Mouse (Mus musculus): Measurements from ENCODE around the gene Rab40c.
"Not testable (repeated sequence)": the region's sequence is repeated elsewhere in the genome, so short reads cannot be mapped to it uniquely, and the experiment has no call there.

Rab40c gene

GRCm38 (mm10) chr17:25875171-25876136 is 44.1 kb downstream of the Rab40c start:
- DNase-seq (ENCODE audit: low read depth in 2 of 2, low spot score in 2 of 2) = peak; percentile 76 to 78

GRCm38 (mm10) chr17:25874721-25875170 is 44.8 kb downstream of the Rab40c start, which contains the start of gene Mettl26:
TSS of gene Mettl26 (plus strand) at chr17:25875074.
- peak; percentile 98 for DNase-seq (ENCODE audit: low read depth in 2 of 2, low spot score in 2 of 2)

- no peak for DNase-seq (ENCODE audit: low read depth in 2 of 2, low spot score in 2 of 2)
Observed at GRCm38 (mm10) chr17:25874148-25874720, 45.3 kb downstream of the Rab40c start.

GRCm38 (mm10) chr17:25873405-25874147 is 46.0 kb downstream of the Rab40c start:
- DNase-seq (ENCODE audit: low read depth in 2 of 2, low spot score in 2 of 2) = no peak

GRCm38 (mm10) chr17:25872676-25873075 is 46.9 kb downstream of the Rab40c start:
- no peak for DNase-seq (ENCODE audit: low read depth in 2 of 2, low spot score in 2 of 2)

GRCm38 (mm10) chr17:25871566-25871965 is 48.0 kb downstream of the Rab40c start:
- not testable (repeated sequence) for DNase-seq (ENCODE audit: low read depth in 2 of 2, low spot score in 2 of 2)

- DNase-seq (ENCODE audit: low read depth in 2 of 2, low spot score in 2 of 2) = no peak
Observed at GRCm38 (mm10) chr17:25869954-25870353, 49.6 kb downstream of the Rab40c start.

GRCm38 (mm10) chr17:25869498-25869897 is 50.0 kb downstream of the Rab40c start:
- no peak for DNase-seq (ENCODE audit: low read depth in 2 of 2, low spot score in 2 of 2)

- peak; percentile 41 to 46 for DNase-seq (ENCODE audit: low read depth in 2 of 2, low spot score in 2 of 2)
Observed at GRCm38 (mm10) chr17:25868601-25869191, 50.8 kb downstream of the Rab40c start, which contains the start of gene Mcrip2. TSS of gene Mcrip2 (minus strand) at chr17:25868764.

- DNase-seq (ENCODE audit: low read depth in 2 of 2, low spot score in 2 of 2) = no peak
Observed at GRCm38 (mm10) chr17:25867836-25868600, 51.5 kb downstream of the Rab40c start.

- peak; percentile 21 to 31 for DNase-seq (ENCODE audit: low read depth in 2 of 2, low spot score in 2 of 2)
Observed at GRCm38 (mm10) chr17:25867509-25867835, 52.1 kb downstream of the Rab40c start.

- DNase-seq (ENCODE audit: low read depth in 2 of 2, low spot score in 2 of 2) = no peak
Observed at GRCm38 (mm10) chr17:25866172-25866571, 53.4 kb downstream of the Rab40c start.

- no peak for DNase-seq (ENCODE audit: low read depth in 2 of 2, low spot score in 2 of 2)
Observed at GRCm38 (mm10) chr17:25865288-25865687, 54.2 kb downstream of the Rab40c start.

- DNase-seq (ENCODE audit: low read depth in 2 of 2, low spot score in 2 of 2) = no peak
Observed at GRCm38 (mm10) chr17:25864311-25864710, 55.2 kb downstream of the Rab40c start.

- no peak for DNase-seq (ENCODE audit: low read depth in 2 of 2, low spot score in 2 of 2)
Observed at GRCm38 (mm10) chr17:25863681-25864080, 55.8 kb downstream of the Rab40c start.

GRCm38 (mm10) chr17:25861704-25862612 is 57.6 kb downstream of the Rab40c start:
- DNase-seq (ENCODE audit: low read depth in 2 of 2, low spot score in 2 of 2) = no peak

- DNase-seq (ENCODE audit: low read depth in 2 of 2, low spot score in 2 of 2) = peak; percentile 80 to 83
Observed at GRCm38 (mm10) chr17:25860832-25861703, 58.5 kb downstream of the Rab40c start, which contains the start of gene Wdr90. TSS of gene Wdr90 (minus strand) at chr17:25861501.

GRCm38 (mm10) chr17:25860229-25860628 is 59.3 kb downstream of the Rab40c start:
- no peak for DNase-seq (ENCODE audit: low read depth in 2 of 2, low spot score in 2 of 2)
